Mouse (Mus musculus): ENCODE measurements around the gene Dclre1a. TPM values are rescaled to one million over a fixed set of nuclear protein-coding genes. Genes with fewer than 3 reads are reported as not detected.

Gene Dclre1a
- 3.3 to 6.7 TPM (median 5.0 TPM) in 4 replicates for total RNA-seq (2023)

GRCm38 (mm10) chr19:56547456-56548229 lies at the start of gene Dclre1a:
Gene Dclre1a, minus strand, starts transcription at chr19:56548222.

GRCm38 (mm10) chr19:56548230-56549032 lies 409 bp upstream of the Dclre1a start, which contains the start of gene Nhlrc2:
Gene Nhlrc2, plus strand, starts transcription at chr19:56548261.

Other genes with a start within 250 kb of the Dclre1a start
- 0.09 to 0.27 TPM (median 0.18 TPM) in 4 replicates for gene Nrap, start 158.2 kb downstream of the Dclre1a start, total RNA-seq (2023)
- gene Casp7, start 151.1 kb downstream of the Dclre1a start, total RNA-seq (2023), result 24.0 to 30.0 TPM (median 28.5 TPM) in 4 replicates
- gene Plekhs1, start 86.6 kb downstream of the Dclre1a start, total RNA-seq (2023), result 1.1 to 3.6 TPM (median 1.9 TPM) in 4 replicates
- gene Nhlrc2, start within 50 bp of the Dclre1a start, total RNA-seq (2023), result 21.0 to 22.1 TPM (median 21.1 TPM) in 4 replicates
- gene Adrb1, start 174.0 kb upstream of the Dclre1a start, total RNA-seq (2023), result 0.18 to 0.32 TPM (median 0.25 TPM) in 3 of 4 replicates, not detected in the other